Mouse (Mus musculus) left cerebral cortex, adult 8-10 months (tissue): ENCODE data around the gene Snd1. TPM values are rescaled to one million over a fixed set of nuclear protein-coding genes. Genes with fewer than 3 reads are reported as not detected.

Experiments used
- DNase-seq, 2 experiments: peaks; one replicate each; pipeline ENCODE4 v3.0.0; 2022; ENCODE audit warnings: low spot score in 2 of 2
- total RNA-seq, 4 experiments: library from RNA; stranded (reverse); gene quantifications; 2 replicates each; pipeline ENCODE4 v1.2.4; 2022

Snd1 gene
- total RNA-seq, 4 experiments from 2014 or later, result 81.9 to 93.2 (median 88.8) TPM

DNA sequence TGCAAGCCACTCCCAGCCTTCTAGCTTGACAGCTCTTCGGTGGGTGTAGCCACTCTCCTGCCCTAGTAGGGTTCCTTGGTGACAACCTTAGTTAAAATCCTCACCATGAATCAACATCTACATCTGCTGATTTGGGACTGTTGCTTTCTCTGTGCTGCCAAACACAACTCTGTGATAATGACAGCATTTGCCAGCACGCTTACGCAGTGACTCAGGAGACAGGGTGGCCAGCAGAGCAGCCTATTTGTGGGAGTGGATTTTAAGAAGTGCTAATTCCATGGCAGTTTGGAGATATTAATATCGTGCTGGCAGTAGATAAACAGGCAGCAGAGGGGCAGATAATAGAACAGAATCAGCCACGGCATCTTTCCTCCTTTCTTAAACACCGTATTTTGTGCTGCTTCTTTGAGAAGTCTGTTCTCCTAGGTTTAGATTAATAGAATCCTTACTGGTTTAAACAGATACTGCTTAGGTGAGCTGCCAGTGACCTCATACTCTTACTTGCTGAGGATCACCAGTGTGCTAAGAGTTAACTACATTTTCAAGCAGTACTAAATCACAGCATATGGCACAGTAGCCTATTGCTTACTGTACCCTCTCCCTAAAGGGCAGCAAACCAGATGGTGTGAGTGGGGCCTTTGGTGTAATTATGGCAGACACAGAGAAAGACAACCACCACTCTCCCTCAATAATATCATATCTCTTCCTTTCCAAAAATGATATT lies 230.6 kb downstream of the Snd1 start:
- peak; percentile 35 to 81 for DNase-seq

- DNase-seq, result no peak
These were observed 231.4 kb downstream of the Snd1 start for GRCm38 (mm10) chr6:28706108-28706975.

- DNase-seq, result no peak
These were observed 232.1 kb downstream of the Snd1 start for GRCm38 (mm10) chr6:28706976-28707592.

GRCm38 (mm10) chr6:28710035-28710434 lies 235.1 kb downstream of the Snd1 start:
- no peak for DNase-seq

DNA sequence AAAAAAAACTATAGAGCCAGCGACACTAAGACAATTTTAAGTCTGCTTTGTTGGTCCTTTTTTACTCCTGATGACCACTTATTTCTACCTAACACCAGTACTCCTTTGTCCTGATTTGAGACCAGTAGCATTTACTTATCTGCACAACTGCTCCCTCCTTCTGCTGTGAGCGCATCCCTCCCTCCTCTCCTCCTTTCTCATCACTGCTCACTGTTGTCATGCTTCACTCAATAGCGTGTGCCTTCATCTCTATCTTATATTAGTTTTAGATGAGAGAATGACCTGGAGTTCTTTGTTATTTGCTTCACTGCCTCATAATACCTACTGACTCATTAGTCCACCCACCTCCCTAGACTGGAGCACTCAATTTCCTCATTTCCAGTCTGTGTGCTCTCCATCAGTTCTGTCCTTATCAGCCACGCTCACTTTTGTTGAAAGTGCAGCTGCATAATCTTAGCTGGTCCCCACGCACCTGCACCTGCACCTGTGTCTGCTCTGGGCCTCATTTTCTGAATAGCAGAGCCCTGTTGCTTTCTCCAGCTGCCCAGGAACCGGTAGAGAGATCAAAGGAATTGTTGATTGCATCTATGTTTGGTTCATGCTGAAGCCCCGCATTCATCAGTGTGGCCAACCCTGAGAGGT lies 242.4 kb downstream of the Snd1 start:
- DNase-seq, result no peak

DNA sequence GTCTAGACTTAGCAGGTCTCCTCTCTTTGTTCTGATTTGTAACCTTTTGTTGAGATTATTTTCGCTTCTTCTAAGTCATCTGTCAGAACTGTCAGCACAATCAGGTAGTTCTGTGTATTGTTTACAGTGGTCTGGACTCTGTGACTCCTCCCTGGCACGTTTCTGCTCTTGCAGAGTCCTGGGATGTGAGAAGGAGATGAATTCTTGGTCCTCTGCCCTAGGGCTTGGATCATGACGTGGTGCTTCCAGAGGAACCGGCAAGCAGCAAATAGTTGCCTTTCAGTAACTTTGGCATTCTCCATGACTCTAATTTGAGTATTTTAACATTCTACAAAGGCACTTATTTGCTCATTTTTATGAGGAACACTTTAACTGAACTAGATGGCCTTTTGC lies 242.9 kb downstream of the Snd1 start:
- DNase-seq, result no peak

DNA sequence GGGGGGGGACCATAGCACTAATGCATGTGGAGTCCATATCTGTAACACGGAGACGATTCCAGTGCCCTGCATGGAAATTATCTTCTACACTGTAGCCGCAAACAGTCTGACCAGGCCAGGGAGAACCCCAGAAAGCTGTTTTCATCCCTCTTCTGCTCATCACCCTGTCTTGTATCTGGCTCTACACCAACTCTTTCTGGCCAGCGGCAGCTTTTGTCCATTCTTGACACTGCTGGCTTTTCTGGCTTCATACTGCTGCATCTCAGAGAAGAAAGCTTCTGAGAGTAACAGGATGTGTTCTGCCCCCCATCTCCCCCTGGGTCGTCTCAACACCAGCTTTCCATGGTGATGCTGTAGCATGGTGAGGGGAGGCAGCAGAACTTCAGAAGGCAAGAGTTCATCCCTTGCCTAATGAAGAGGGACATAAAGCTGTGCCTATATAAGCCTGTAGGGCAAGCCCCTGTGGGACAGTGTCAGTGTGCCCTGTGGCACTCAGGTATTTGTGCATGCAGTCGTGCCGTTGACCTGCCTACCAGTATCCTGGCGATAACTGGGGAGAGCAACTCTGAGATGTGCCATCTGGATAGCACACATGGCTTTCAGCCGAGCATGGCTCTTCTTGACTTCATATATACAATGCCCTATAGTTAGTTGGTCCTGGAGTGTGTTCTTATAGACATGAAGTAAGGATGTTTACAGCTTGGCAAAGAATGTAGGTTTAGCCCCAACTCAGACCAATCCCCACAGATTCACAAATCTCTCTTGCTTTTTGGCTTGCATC lies 245.6 kb downstream of the Snd1 start:
- no peak for DNase-seq

DNA sequence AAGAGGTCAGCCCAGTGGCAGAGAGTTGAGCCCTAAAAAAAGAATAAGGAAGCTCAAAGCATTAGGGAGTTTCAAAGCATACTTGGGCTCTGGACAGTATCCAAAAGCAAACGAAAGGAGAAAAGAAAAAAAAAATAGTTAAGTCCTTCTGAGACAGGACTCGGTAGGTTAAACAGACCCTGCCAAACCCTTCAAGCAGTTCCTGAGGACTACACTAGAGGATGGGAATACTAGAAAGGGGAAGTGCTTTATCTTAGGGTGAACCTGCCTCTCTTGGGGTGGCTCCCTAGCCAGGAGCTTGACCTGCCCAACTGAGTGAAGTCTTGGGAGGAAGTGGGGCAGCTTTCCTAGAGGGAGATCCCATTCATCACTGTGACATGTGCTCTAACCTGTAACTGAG lies 248.1 kb downstream of the Snd1 start:
- DNase-seq, result no peak

- DNase-seq, result no peak
These were observed 249.8 kb downstream of the Snd1 start for GRCm38 (mm10) chr6:28724776-28725175.

DNA sequence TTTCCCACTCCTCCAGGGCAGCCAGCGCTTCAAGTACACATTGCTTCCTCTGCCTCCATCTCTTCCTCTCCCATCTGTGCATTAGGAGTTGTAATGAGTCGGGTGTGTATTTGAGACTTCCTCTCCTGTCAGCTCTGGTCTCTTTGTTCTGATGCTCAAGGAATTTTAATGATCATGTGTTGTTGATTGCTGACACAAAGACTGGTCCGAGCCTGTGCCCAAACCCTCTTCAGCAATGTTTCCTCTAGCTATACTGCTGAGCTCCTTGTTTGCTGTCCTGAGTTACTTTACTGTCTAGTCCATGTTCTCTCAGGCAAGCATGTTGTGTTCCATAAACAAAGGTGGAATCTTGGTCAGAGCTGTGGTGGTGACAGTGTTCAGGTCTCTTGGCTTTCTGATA lies 254.3 kb downstream of the Snd1 start:
- DNase-seq, result no peak

DNA sequence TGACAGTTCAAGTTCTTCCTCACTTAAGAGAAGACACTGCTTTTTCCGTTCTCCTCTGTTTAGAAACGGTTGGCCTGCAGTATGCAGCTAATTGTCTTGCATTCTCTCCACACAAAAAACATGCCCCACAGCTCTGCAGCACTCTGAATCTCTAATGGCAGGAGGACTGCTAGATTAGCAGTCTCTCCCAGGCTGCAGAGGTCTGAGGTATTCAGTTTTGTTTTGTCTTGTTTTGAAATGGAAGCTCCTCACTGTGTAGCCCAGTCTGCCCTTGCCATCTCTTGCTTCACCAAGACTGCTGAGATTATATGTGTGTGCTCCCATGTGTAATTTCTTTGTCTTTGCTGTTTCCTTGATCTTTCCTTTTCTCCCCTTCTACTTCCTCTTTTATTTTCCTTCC lies 254.7 kb downstream of the Snd1 start:
- DNase-seq, result no peak

DNA sequence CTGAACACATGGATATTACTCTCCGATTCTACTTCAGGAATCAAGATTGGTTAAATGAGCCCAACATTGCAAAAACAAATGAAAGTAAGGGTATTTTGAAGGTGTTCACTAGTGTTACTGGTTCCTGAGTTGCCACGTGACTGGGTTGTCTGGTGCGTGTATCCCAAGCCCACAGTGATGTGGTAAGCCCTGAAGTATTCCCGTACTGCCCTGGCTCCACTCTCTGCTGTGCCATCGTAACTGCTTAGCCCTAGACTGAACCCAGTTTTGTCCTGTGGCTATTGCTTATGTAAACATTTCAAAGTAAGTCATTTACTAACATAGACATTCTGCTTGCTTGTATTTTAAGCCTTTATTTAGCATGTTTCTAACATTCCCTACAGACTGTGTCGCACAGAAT lies 256.3 kb downstream of the Snd1 start:
- no peak for DNase-seq

DNA sequence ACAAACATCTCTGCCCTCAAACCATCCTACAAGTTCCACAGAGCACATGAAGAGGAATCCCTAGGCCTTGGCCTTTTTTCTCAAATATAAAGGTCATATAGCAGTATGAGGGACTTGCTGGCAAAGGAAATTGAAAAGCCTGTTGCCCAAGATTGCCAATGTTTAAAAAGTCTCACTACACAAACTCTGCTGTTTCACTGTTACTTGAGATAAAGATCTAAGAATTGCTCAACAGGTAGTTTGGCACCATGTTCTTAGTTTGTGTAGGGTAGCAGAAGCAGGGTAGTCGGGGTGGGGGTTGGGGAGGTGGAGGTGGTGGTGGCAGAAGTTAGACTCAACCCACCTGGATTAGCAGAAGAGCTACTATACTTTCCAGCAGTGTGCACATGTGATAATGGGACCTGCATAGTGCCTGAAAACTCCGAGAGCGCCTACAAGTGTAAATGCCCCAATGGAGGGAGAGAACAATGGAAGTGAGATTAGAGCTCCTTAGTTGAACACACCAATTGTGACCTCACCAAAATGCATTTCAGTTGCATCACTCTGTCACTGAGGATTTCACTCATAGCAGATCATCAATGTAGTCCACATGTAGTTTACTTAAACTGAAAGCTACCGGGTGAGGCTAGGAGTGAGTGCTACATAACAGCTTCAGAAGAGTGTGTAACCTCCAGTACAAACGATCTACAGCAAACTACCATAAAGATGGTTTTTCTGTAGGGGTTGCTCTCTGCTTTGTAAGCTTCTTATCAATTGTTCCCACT lies 259.1 kb downstream of the Snd1 start:
- DNase-seq, result no peak

DNA sequence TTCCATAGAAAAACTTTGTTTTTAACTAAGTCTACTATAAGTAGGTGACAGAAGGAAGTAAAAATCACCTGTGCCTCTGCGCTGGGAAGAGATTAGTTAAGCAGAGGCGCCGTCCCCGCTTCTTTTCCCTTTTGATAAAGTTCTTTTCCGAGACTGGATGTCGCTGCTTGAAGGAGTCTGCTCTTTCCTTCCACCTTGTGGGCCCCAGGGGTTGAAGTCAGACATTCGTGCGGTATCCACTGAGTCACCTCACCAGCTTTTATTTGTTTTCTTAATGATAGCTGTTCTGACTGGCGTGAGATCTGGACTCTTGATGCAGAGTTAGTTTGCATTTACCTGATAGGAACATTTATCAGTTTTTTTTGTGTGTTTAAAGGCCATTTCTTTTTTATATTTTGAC lies 260.2 kb downstream of the Snd1 start:
- no peak for DNase-seq

DNA sequence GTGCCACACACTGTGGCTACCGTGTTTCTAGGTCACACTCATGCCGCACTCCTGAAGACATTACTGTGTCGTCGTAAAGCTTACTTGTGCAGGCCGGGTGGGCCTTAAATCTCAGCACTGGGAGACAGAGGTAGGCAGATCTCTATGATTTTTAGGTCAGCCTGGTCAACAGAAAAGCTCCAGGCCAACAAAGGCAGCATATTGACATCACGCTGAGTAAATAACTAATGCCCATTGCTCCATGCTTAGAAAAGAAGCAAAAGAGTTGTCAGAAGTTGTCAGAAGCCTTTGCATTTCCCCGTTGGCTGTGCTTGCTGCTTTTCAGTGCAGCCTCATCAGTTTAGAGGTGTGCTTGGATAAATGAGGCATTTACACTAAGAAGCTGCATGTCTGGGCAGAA lies 261.7 kb downstream of the Snd1 start:
- no peak for DNase-seq

GRCm38 (mm10) chr6:28737601-28738000 lies 262.7 kb downstream of the Snd1 start:
- no peak for DNase-seq

- DNase-seq, result no peak
These were observed 268.6 kb downstream of the Snd1 start for GRCm38 (mm10) chr6:28743586-28743985.

GRCm38 (mm10) chr6:28745864-28746263 lies 270.9 kb downstream of the Snd1 start:
- no peak for DNase-seq

- DNase-seq, result no peak
These were observed 272.1 kb downstream of the Snd1 start for GRCm38 (mm10) chr6:28747025-28747424.

- no peak for DNase-seq
These were observed 273.2 kb downstream of the Snd1 start for GRCm38 (mm10) chr6:28747931-28748670.
